Mouse (Mus musculus) hindbrain, embryonic 13.5 days (tissue): ENCODE measurements around the gene D130043K22Rik. TPM values are rescaled to one million over a fixed set of nuclear protein-coding genes. Genes with fewer than 3 reads are reported as not detected.

Experiments
- ATAC-seq: fragments of 200-750 bp; cut with Nextera tagmentation; 2 replicates; pipeline ENCODE4 v1.8.0; 2017; ENCODE audit warnings: moderate TSS enrichment; ENCODE audit not compliant: low FRiP score
- H3K27ac ChIP-seq: fragments of 300-500 bp; sonication (generic); 2 replicates; pipeline ENCODE4 v1.5.1; 2015; ENCODE audit warnings: inconsistent platforms, mild to moderate bottlenecking, moderate library complexity
- H3K27me3 ChIP-seq: fragments of 300-500 bp; sonication (generic); 2 replicates; pipeline ENCODE4 v1.6.1; 2015; ENCODE audit warnings: mild to moderate bottlenecking, inconsistent platforms
- H3K36me3 ChIP-seq: fragments of 300-500 bp; sonication (generic); 2 replicates; pipeline ENCODE4 v1.6.1; 2015; ENCODE audit warnings: mild to moderate bottlenecking, inconsistent platforms
- H3K4me1 ChIP-seq: fragments of 300-500 bp; sonication (generic); replicated peaks from 2 replicates; pipeline ENCODE4 v1.6.1; 2015; ENCODE audit warnings: inconsistent platforms
- H3K4me2 ChIP-seq: fragments of 300-500 bp; sonication (generic); 2 replicates; pipeline ENCODE4 v1.6.1; 2015; ENCODE audit warnings: inconsistent platforms, mild to moderate bottlenecking, moderate library complexity
- H3K4me3 ChIP-seq: fragments of 300-500 bp; sonication (generic); 2 replicates; pipeline ENCODE4 v1.5.1; 2015; ENCODE audit warnings: mild to moderate bottlenecking, inconsistent platforms
- H3K9ac ChIP-seq: fragments of 300-500 bp; sonication (generic); 2 replicates; pipeline ENCODE4 v1.6.1; 2015; ENCODE audit warnings: mild to moderate bottlenecking, inconsistent platforms
- H3K9me3 ChIP-seq: fragments of 300-500 bp; sonication (generic); 2 replicates; pipeline ENCODE4 v1.6.1; 2016; ENCODE audit warnings: inconsistent platforms
- WGBS: fragments of 180-500 bp; shearing (Covaris S2); methylation state at CpG from one replicate; pipeline ENCODE4 v1.1.7; 2015; 5-methylcytosine and 5-hydroxymethylcytosine counted together
- polyA plus RNA-seq: library from polyadenylated mRNA; unstranded; fragments of >200 nt; fragmentation: Nextera tagmentation; extraction: Ambion mirVana; gene quantifications from 2 replicates; pipeline ENCODE4 v1.2.1, GENCODE M21; 2015

Gene D130043K22Rik
- polyA plus RNA-seq, 1 experiment from 2014 or later: 4.0 TPM

GRCm38 (mm10) chr13:24879359-24880040 lies 34.6 kb downstream of the D130043K22Rik start:
- Histone ChIP-seq H3K27ac (no peak overlapping the region), H3K9me3 (no peaks in the 10 kb centered on the region), H3K9ac (no peak overlapping the region), H3K36me3 (peaks cover 26% of the 10 kb centered on the region), H3K27me3 (no peaks in the 10 kb centered on the region), H3K4me3 (no peak overlapping the region), H3K4me1 (no peaks in the 10 kb centered on the region), H3K4me2 (no peak overlapping the region)
- WGBS: 86% methylated on average over 15 of the region's 15 CpGs
- no peak for ATAC-seq

DNA sequence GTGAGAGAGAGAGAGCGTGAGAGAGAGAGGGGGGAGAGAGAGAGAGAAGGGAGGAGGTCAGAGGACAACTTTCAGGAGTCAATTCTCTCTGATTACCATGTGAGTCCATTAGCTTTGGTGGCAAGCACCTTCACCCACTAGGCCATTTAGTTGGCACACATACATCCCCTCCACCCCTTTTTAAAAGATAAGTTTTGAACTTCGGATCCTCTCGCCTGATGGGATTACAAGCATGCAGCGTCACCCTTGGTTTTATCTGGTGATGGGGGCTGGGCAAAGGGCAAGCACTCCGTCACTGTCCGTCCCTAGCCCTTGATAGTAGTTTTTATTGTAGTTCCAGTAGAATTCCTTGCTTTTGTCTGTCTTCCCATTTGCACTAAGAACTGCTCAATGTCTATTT lies 35.3 kb downstream of the D130043K22Rik start:
- WGBS: 80% methylated on average over 6 of the region's 6 CpGs
- Histone ChIP-seq H3K4me1 (no peaks in the 10 kb centered on the region), H3K9me3 (no peaks in the 10 kb centered on the region; the same call in 1 of the 2 replicates), H3K36me3 (peaks cover 29% of the 10 kb centered on the region), H3K9ac (no peak overlapping the region), H3K4me2 (no peak overlapping the region), H3K27ac (no peak overlapping the region), H3K4me3 (no peak overlapping the region), H3K27me3 (no peaks in the 10 kb centered on the region)
- ATAC-seq: no peak

GRCm38 (mm10) chr13:24880704-24881103 lies 35.8 kb downstream of the D130043K22Rik start:
- H3K9ac ChIP-seq: no peak overlapping the region
- peaks cover 28% of the 10 kb centered on the region for H3K36me3 ChIP-seq
- H3K4me2 ChIP-seq: no peak overlapping the region
- WGBS: 98% methylated on average over 5 of the region's 5 CpGs
- no peaks in the 10 kb centered on the region for H3K4me1 ChIP-seq
- no peak overlapping the region for H3K4me3 ChIP-seq
- no peaks in the 10 kb centered on the region for H3K27me3 ChIP-seq
- no peak overlapping the region for H3K27ac ChIP-seq
- ATAC-seq: no peak
- no peaks in the 10 kb centered on the region; the same call in 1 of the 2 replicates for H3K9me3 ChIP-seq

- ATAC-seq: no peak
- Histone ChIP-seq H3K4me1 (no peaks in the 10 kb centered on the region), H3K36me3 (peaks cover 29% of the 10 kb centered on the region), H3K27ac (no peak overlapping the region), H3K9ac (no peak overlapping the region), H3K27me3 (no peaks in the 10 kb centered on the region), H3K9me3 (no peaks in the 10 kb centered on the region; the same call in 1 of the 2 replicates), H3K4me3 (no peak overlapping the region), H3K4me2 (no peak overlapping the region)
- 96% methylated on average over 6 of the region's 6 CpGs for WGBS
These were observed 37.5 kb downstream of the D130043K22Rik start for GRCm38 (mm10) chr13:24882411-24882810.

- no peak overlapping the region for H3K4me2 ChIP-seq
- no peak overlapping the region for H3K27ac ChIP-seq
- ATAC-seq: no peak
- H3K4me3 ChIP-seq: no peak overlapping the region
- no peaks in the 10 kb centered on the region; the same call in 1 of the 2 replicates for H3K4me1 ChIP-seq
- H3K9me3 ChIP-seq: no peaks in the 10 kb centered on the region; the same call in 1 of the 2 replicates
- no peak overlapping the region for H3K9ac ChIP-seq
- 46% methylated on average over 1 of the region's 1 CpGs for WGBS
- H3K36me3 ChIP-seq: peaks cover 16% of the 10 kb centered on the region
- no peaks in the 10 kb centered on the region for H3K27me3 ChIP-seq
These were observed 44.6 kb downstream of the D130043K22Rik start for GRCm38 (mm10) chr13:24889554-24889953.

- Histone ChIP-seq H3K27me3 (no peaks in the 10 kb centered on the region), H3K27ac (no peak overlapping the region), H3K4me3 (no peak overlapping the region), H3K9me3 (no peaks in the 10 kb centered on the region), H3K4me2 (no peak overlapping the region), H3K36me3 (peaks cover 4% of the 10 kb centered on the region; the same call in 1 of the 2 replicates), H3K4me1 (no peaks in the 10 kb centered on the region; the same call in 1 of the 2 replicates), H3K9ac (no peak overlapping the region)
- 84% methylated on average over 3 of the region's 3 CpGs for WGBS
- ATAC-seq: no peak
These were observed 47.6 kb downstream of the D130043K22Rik start for GRCm38 (mm10) chr13:24892516-24892915.

DNA sequence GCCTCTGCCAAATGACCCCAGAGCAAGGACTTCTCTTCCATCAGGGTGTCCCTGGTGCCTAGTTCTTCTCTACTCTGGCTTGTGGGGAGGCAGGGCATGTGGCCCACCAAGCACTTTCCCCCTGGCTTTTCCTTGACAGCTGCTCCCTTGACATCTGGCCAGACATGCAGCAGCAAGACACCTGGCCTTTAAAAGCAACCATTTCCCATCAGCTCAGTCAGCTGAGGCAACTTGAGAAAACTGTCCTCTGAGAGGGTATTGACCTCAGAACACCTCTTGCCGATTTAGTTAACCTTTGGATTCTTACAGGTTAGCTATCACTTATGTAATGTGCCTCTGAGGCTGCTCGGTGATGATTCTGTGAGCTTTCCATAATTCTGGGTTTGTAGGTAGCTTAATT lies 48.9 kb downstream of the D130043K22Rik start:
- Histone ChIP-seq H3K9ac (no peak overlapping the region), H3K9me3 (no peaks in the 10 kb centered on the region), H3K4me1 (no peaks in the 10 kb centered on the region; the same call in 1 of the 2 replicates), H3K4me2 (no peak overlapping the region), H3K27me3 (no peaks in the 10 kb centered on the region), H3K27ac (no peak overlapping the region), H3K36me3 (peaks cover 4% of the 10 kb centered on the region; the same call in 1 of the 2 replicates), H3K4me3 (no peak overlapping the region)
- WGBS: 90% methylated on average over 2 of the region's 2 CpGs
- ATAC-seq: no peak

- no peak overlapping the region for H3K4me3 ChIP-seq
- H3K27me3 ChIP-seq: no peaks in the 10 kb centered on the region
- no peaks in the 10 kb centered on the region for H3K4me1 ChIP-seq
- no peak overlapping the region for H3K4me2 ChIP-seq
- ATAC-seq: no peak
- peaks cover 9% of the 10 kb centered on the region; the same call in 1 of the 2 replicates for H3K36me3 ChIP-seq
- WGBS: 90% methylated on average over 2 of the region's 2 CpGs
- H3K27ac ChIP-seq: no peak overlapping the region
- no peaks in the 10 kb centered on the region for H3K9me3 ChIP-seq
- no peak overlapping the region for H3K9ac ChIP-seq
These were observed 57.0 kb downstream of the D130043K22Rik start for GRCm38 (mm10) chr13:24901916-24902315.

DNA sequence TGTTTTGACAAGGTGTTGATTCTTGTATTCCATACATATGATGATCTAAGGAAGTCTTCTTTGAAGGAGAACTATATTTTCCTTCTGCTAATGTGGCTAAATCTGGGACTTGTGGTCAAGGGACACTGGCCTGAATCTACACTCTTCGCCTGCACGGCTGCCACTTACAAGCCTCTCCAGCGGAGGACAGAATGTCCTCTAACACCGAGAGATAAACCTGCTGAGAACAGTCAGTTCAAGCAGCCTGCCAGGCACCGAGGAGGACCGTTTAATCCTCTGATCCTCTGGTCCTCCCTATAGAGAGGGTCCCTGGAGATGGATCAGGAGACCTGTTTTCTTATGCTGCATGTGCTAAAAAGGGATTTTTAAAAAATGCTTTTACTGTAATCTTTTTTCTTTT lies 58.5 kb downstream of the D130043K22Rik start:
- no peak overlapping the region for H3K4me3 ChIP-seq
- H3K4me1 ChIP-seq: no peaks in the 10 kb centered on the region
- no peak overlapping the region for H3K9ac ChIP-seq
- no peak overlapping the region for H3K27ac ChIP-seq
- WGBS: 84% methylated on average over 6 of the region's 6 CpGs
- H3K4me2 ChIP-seq: no peak overlapping the region
- H3K36me3 ChIP-seq: peaks cover 9% of the 10 kb centered on the region; the same call in 1 of the 2 replicates
- no peaks in the 10 kb centered on the region for H3K9me3 ChIP-seq
- ATAC-seq: no peak
- no peaks in the 10 kb centered on the region for H3K27me3 ChIP-seq

GRCm38 (mm10) chr13:24905422-24905821 lies 60.5 kb downstream of the D130043K22Rik start:
- Histone ChIP-seq H3K4me1 (no peaks in the 10 kb centered on the region), H3K9ac (no peak overlapping the region), H3K4me3 (no peak overlapping the region), H3K27me3 (no peaks in the 10 kb centered on the region), H3K4me2 (no peak overlapping the region), H3K36me3 (peaks cover 5% of the 10 kb centered on the region; the same call in 1 of the 2 replicates), H3K9me3 (no peaks in the 10 kb centered on the region), H3K27ac (no peak overlapping the region)
- no peak for ATAC-seq
- WGBS: 92% methylated on average over 12 of the region's 12 CpGs

GRCm38 (mm10) chr13:24906831-24907570 lies 62.1 kb downstream of the D130043K22Rik start:
- 76% methylated on average over 11 of the region's 11 CpGs for WGBS
- no peak for ATAC-seq
- no peak overlapping the region for H3K9ac ChIP-seq
- no peak overlapping the region for H3K27ac ChIP-seq
- H3K27me3 ChIP-seq: no peaks in the 10 kb centered on the region
- H3K9me3 ChIP-seq: no peaks in the 10 kb centered on the region
- no peaks in the 10 kb centered on the region for H3K4me1 ChIP-seq
- H3K4me2 ChIP-seq: no peak overlapping the region
- H3K4me3 ChIP-seq: no peak overlapping the region
- peaks cover 8% of the 10 kb centered on the region for H3K36me3 ChIP-seq

DNA sequence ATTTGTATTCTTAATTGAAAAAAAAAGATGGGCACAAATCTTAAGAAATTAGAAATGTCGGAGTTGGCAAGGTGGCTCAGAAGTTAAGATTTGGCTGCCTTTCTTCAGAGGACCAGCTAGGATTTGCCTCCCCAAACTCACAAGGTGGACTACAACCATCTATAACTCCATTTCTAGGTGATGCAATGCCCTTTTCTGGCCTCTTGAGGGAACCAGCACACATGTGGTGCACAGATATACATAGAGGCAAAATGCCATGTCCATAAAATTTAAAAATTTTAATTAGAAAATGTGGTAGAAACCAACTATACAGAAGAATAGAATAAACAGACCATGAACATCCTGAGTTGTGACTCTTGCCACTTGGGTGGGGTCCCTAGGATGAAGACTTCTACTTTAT lies 64.2 kb downstream of the D130043K22Rik start:
- 95% methylated on average over 1 of the region's 1 CpGs for WGBS
- peaks cover 24% of the 10 kb centered on the region for H3K36me3 ChIP-seq
- no peak overlapping the region for H3K27ac ChIP-seq
- H3K4me2 ChIP-seq: no peak overlapping the region
- H3K4me1 ChIP-seq: no peaks in the 10 kb centered on the region
- ATAC-seq: no peak
- H3K4me3 ChIP-seq: no peak overlapping the region
- H3K9ac ChIP-seq: no peak overlapping the region
- no peaks in the 10 kb centered on the region for H3K27me3 ChIP-seq
- H3K9me3 ChIP-seq: no peaks in the 10 kb centered on the region
